Mouse (Mus musculus) WW6 (cell line): ENCODE results near the gene Gm49373.

Experiments used
- DNase-seq: peaks from one replicate; pipeline ENCODE4 v3.0.0-alpha.2; 2013; ENCODE audit warnings: low read depth, low spot score

Gene Gm49373

GRCm38 (mm10) chr9:21029291-21030054 lies 43.4 kb downstream of the Gm49373 start, which contains the start of gene Icam4:
Icam4 (plus strand) TSS chr9:21029373.
- peak; percentile 78 for DNase-seq

- DNase-seq, result no peak
Measured at GRCm38 (mm10) chr9:21028560-21029110, 44.3 kb downstream of the Gm49373 start.

- DNase-seq, result no peak
Measured at GRCm38 (mm10) chr9:21027774-21028290, 45.1 kb downstream of the Gm49373 start.

GRCm38 (mm10) chr9:21026849-21027248 lies 46.0 kb downstream of the Gm49373 start:
- no peak for DNase-seq

- no peak for DNase-seq
Measured at GRCm38 (mm10) chr9:21025258-21025810, 47.6 kb downstream of the Gm49373 start.

- no peak for DNase-seq
Measured at GRCm38 (mm10) chr9:21022726-21023125, 50.2 kb downstream of the Gm49373 start.

GRCm38 (mm10) chr9:21022288-21022687 lies 50.6 kb downstream of the Gm49373 start:
- no peak for DNase-seq

- DNase-seq, result no peak
Measured at GRCm38 (mm10) chr9:21021363-21021762, 51.5 kb downstream of the Gm49373 start.

- no peak for DNase-seq
Measured at GRCm38 (mm10) chr9:21018600-21018999, 54.3 kb downstream of the Gm49373 start.

GRCm38 (mm10) chr9:21017177-21017575 lies 55.7 kb downstream of the Gm49373 start:
- no peak for DNase-seq

- no peak for DNase-seq
Measured at GRCm38 (mm10) chr9:21016331-21017176, 56.3 kb downstream of the Gm49373 start.

- no peak for DNase-seq
Measured at GRCm38 (mm10) chr9:21015571-21016130, 57.2 kb downstream of the Gm49373 start, which contains the start of gene Icam1. Icam1 (plus strand) TSS chr9:21015985.

- no peak for DNase-seq
Measured at GRCm38 (mm10) chr9:21014691-21015570, 58.0 kb downstream of the Gm49373 start.
